Mouse (Mus musculus) forebrain, postnatal 0 days (tissue): Measurements from ENCODE around the gene Syce3. TPM values are rescaled to one million over a fixed set of nuclear protein-coding genes. Genes with fewer than 3 reads are reported as not detected.

ENCODE experiments used
- ATAC-seq: fragments of 200-750 bp; cut with Nextera tagmentation; 2 replicates; pipeline ENCODE4 v1.8.0; 2017; ENCODE audit warnings: mild to moderate bottlenecking, moderate library complexity
- DNase-seq: peaks from one replicate; pipeline ENCODE4 v3.0.0-alpha.2; 2015
- H3K27ac ChIP-seq: fragments of 300-500 bp; sonication (generic); 2 replicates; pipeline ENCODE4 v1.5.1; 2014; ENCODE audit warnings: low read depth, mild to moderate bottlenecking, antibody characterized with exemption, low read length, moderate library complexity, mixed read lengths
- H3K27me3 ChIP-seq: fragments of 300-500 bp; sonication (generic); 2 replicates; pipeline ENCODE4 v1.6.1; 2014; ENCODE audit warnings: mild to moderate bottlenecking, low read length, mixed read lengths; ENCODE audit not compliant: insufficient read depth
- H3K36me3 ChIP-seq: fragments of 300-500 bp; sonication (generic); 2 replicates; pipeline ENCODE4 v1.6.1; 2014; ENCODE audit warnings: mild to moderate bottlenecking, moderate library complexity; ENCODE audit not compliant: insufficient read depth
- H3K4me1 ChIP-seq: fragments of 300-500 bp; sonication (generic); 2 replicates; pipeline ENCODE4 v1.6.1; 2014; ENCODE audit warnings: antibody characterized with exemption; ENCODE audit not compliant: insufficient read depth
- H3K4me2 ChIP-seq: fragments of 300-500 bp; sonication (generic); 2 replicates; pipeline ENCODE4 v1.6.1; 2014; ENCODE audit warnings: low read depth, mild to moderate bottlenecking, moderate library complexity
- H3K4me3 ChIP-seq: fragments of 300-500 bp; sonication (generic); 2 replicates; pipeline ENCODE4 v1.5.1; 2014; ENCODE audit warnings: low read depth, low read length, mixed read lengths
- H3K9ac ChIP-seq: fragments of 300-500 bp; sonication (generic); 2 replicates; pipeline ENCODE4 v1.6.1; 2014; ENCODE audit warnings: mild to moderate bottlenecking
- H3K9me3 ChIP-seq: fragments of 300-500 bp; sonication (generic); 2 replicates; pipeline ENCODE4 v1.6.1; 2016; ENCODE audit warnings: low read length
- CTCF ChIP-seq: sonication (generic); IDR thresholded peaks from 2 replicates; pipeline ENCODE4 v1.5.1; 2016; ENCODE audit warnings: antibody characterized with exemption, control low read depth, low read depth
- WGBS: fragments of 180-500 bp; shearing (Covaris S2); extraction: QIAGEN DNeasy Blood & Tissue Kit; methylation state at CpG from one replicate; pipeline ENCODE4 v1.1.7; 2014; 5-methylcytosine and 5-hydroxymethylcytosine counted together
- polyA plus RNA-seq: library from polyadenylated mRNA; unstranded; fragments of >200 nt; fragmentation: Nextera tagmentation; extraction: Ambion mirVana; gene quantifications from 2 replicates; pipeline ENCODE4 v1.2.1, GENCODE M21; 2015
- total RNA-seq: library from RNA; depleted of rRNA; stranded (reverse); fragments of >200 nt; gene quantifications from 2 replicates; pipeline ENCODE4 v1.2.3, GENCODE M21; 2014

The Syce3 gene
- total and polyA plus RNA-seq, 2 experiments from 2014 or later, result not detected

DNA sequence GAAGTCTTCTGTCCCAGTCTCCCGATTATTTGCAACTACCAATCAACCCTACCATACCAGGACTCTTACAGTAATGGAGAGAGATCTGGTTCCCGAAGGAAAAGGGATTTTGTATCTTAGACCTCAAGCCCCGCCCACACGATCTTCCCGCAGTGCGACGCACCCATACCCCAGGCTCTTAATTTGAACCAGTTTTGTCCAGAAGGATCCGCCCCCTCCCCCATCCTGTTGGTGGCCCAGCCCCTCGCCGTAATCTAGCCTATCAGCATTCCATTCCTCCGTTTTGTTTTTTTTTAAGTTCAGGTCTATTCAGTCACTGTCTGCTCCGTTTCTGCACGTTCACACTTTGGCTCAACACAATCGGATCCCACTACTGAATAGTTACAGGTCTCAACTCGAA is 53.9 kb downstream of the Syce3 start:
- TF ChIP-seq CTCF, result no peak
- ATAC-seq (peak; percentile 77), DNase-seq (peak; percentile 85)
- Histone ChIP-seq H3K9me3 (no peaks in the 10 kb centered on the region), H3K9ac (peak overlapping the region; percentile 78), H3K27ac (peak overlapping the region; percentile 91), H3K27me3 (no peaks in the 10 kb centered on the region), H3K4me3 (peak overlapping the region; percentile 82), H3K36me3 (peaks cover 31% of the 10 kb centered on the region), H3K4me2 (peak overlapping the region; percentile 87), H3K4me1 (peaks cover 16% of the 10 kb centered on the region)
- WGBS, result 0% methylated on average over 15 of the region's 15 CpGs

DNA sequence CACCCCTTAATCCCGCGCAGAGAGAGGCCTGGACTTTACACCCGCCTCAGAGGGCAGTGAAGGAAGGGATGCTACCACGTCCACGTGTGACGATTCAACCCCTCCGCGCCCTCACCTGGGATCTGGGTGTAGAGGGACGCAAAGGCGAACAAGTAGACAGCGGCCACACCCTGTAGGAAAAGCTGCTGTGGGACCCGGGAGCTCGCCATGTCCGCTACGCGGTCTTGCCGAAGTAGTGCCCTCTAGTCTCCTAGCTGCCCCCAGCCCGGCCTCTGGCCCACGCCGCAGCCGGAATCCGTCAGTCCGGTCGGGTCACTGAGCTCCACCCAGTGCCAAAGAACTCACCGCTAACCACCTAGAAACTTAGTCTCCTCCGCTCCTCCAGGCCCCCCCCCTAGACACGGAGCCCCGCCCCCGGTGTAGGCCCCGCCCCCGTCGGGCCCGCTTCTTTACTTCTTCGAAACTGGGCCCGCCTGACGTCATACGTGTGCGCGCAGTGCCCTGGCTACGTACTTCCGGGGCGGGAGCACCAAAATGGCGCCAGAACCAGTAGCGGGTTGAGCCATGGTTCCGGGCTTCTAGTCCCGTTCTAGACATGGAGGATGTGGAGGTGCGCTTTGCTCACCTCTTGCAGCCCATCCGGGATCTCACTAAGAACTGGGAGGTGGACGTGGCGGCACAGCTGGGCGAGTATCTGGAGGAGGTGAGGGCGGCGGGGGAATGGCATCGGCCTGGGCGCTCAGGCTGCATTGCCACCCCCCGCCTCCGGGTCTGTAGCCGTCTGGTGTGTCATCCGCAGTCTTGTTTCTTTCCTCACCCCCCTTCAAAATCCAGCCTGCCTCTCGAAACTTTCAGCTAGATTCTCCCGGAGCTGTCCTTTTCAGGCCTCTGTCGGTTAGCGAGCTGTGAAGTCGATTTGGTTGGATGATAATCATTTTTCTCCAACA is 54.8 kb downstream of the Syce3 start, which contains the start of the genes Lmf2 and Ncaph2:
Lmf2 (minus strand) TSS at position 419 of the 947 bp plus-strand sequence.
Ncaph2 (plus strand) TSS at position 479 of the 947 bp plus-strand sequence.
- Histone ChIP-seq H3K9ac (peak within 1 kb of the TSS; percentile 78), H3K4me1 (peaks cover 16% of the 10 kb centered on the region), H3K36me3 (peaks cover 34% of the 10 kb centered on the region), H3K27me3 (no peaks in the 10 kb centered on the region), H3K9me3 (no peaks in the 10 kb centered on the region), H3K4me3 (peak within 1 kb of the TSS; percentile 82), H3K4me2 (peak within 1 kb of the TSS; percentile 87), H3K27ac (peak within 1 kb of the TSS; percentile 91)
- 0 out of 2 replicates have a peak, but pooled peaks have one; percentile 5 for TF ChIP-seq CTCF
- peak; percentile 98 for DNase-seq
- ATAC-seq, result peak; percentile 96
- WGBS, result 1% methylated on average over 64 of the region's 64 CpGs

DNA sequence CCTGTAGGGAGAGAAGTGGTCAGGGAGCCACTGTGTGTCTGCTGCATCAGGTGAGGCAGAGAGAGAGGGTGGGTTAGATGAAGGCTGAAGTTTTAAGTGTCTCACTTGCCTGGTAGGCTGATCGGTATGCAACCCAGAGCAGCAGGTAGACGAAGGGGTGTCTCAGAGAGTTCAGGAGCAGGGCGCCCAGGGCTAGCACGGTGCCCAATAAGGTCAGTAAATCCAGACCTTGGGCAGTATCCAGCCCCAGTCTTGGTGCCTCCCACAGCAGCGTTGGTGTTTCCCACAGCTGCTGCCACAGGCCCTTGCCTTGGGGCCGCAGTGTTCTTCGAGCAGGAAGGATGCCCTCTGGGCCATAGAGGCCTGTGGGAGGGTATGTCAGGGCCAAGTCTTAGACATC is 55.8 kb downstream of the Syce3 start:
- DNase-seq (no peak), ATAC-seq (no peak)
- peak overlapping the region; percentile 82; the same call in 1 of the 2 replicates for H3K4me3 ChIP-seq
- H3K9ac ChIP-seq, result peak overlapping the region; percentile 78
- H3K27ac ChIP-seq, result no peak overlapping the region
- H3K36me3 ChIP-seq, result peaks cover 34% of the 10 kb centered on the region
- WGBS, result 84% methylated on average over 7 of the region's 7 CpGs
- peak overlapping the region; percentile 87 for H3K4me2 ChIP-seq
- no peaks in the 10 kb centered on the region for H3K27me3 ChIP-seq
- H3K4me1 ChIP-seq, result peaks cover 16% of the 10 kb centered on the region
- no peak for TF ChIP-seq CTCF
- H3K9me3 ChIP-seq, result no peaks in the 10 kb centered on the region

DNA sequence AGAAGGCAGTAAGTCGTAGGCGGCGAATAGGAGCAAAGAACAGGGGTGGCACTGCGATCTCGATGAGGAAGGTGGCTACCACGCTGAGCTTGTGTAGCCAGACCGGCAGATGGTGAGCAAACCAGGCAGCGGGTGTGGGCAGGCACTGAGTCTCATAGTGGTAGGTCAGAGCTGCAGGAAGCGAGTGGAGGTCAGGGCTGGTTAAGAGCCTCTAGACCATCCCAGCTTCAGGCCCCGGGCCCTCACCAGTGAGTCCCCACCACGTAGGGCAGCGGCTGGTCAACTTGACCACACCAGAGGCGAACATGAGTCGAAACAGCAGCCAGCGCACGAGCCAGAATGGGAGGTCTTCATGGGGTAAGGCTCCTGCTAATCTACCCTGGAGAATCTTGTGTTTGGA is 56.5 kb downstream of the Syce3 start:
- Histone ChIP-seq H3K36me3 (peaks cover 32% of the 10 kb centered on the region), H3K9me3 (no peaks in the 10 kb centered on the region), H3K4me1 (peaks cover 16% of the 10 kb centered on the region), H3K27ac (no peak overlapping the region), H3K27me3 (no peaks in the 10 kb centered on the region), H3K4me3 (no peak overlapping the region), H3K4me2 (no peak overlapping the region), H3K9ac (no peak overlapping the region)
- 94% methylated on average over 16 of the region's 16 CpGs for WGBS
- ATAC-seq (no peak), DNase-seq (no peak)
- no peak for TF ChIP-seq CTCF

DNA sequence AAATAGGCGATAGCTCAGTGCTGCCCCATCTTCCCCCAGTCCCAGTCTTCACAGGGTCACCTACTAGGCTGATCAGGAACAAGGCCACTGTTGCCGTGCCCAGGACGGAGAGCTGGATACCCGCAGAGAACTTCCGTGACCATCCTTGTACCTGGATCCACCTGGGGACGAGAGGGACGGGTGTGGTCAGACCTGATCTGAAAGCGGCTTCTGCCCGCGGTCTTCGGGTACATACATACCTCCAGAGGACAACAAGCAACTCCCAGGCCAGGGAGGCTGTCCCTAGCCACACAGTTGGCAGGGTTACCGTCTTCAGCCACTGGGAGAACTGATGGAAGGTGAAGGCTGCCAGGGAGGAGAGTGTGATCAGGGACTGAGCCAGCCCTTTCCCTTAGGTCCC is 57.5 kb downstream of the Syce3 start:
- WGBS, result 97% methylated on average over 12 of the region's 12 CpGs
- Histone ChIP-seq H3K9ac (no peak overlapping the region), H3K4me2 (no peak overlapping the region), H3K36me3 (peaks cover 31% of the 10 kb centered on the region), H3K27me3 (no peaks in the 10 kb centered on the region), H3K27ac (no peak overlapping the region), H3K4me1 (peaks cover 16% of the 10 kb centered on the region), H3K4me3 (no peak overlapping the region), H3K9me3 (no peaks in the 10 kb centered on the region)
- no peak for TF ChIP-seq CTCF
- ATAC-seq (no peak), DNase-seq (no peak)

DNA sequence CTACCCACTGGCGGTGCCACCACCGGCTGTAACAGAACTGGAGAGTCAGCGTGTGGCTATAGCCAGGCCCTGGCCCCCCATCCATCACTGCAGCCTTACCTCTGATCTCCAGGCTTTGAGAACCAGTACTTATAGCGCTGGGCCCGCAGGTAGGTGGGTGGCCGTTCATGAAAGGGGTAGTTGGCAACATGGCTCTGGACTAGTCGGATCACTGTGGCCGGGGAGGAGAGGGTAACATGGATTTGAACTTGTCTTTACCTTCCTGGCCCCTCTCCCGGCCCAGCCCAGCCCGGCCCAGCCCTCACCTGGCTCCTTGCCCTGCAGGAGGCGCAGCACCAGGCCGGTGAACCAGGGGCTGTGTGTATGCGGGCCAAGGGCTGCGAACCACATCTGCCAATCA is 58.2 kb downstream of the Syce3 start:
- ATAC-seq (no peak), DNase-seq (no peak)
- no peaks in the 10 kb centered on the region for H3K27me3 ChIP-seq
- H3K4me2 ChIP-seq, result no peak overlapping the region
- WGBS, result 95% methylated on average over 14 of the region's 14 CpGs
- no peak for TF ChIP-seq CTCF
- no peak overlapping the region for H3K4me3 ChIP-seq
- H3K4me1 ChIP-seq, result peaks cover 13% of the 10 kb centered on the region
- no peak overlapping the region for H3K9ac ChIP-seq
- peaks cover 31% of the 10 kb centered on the region for H3K36me3 ChIP-seq
- no peak overlapping the region for H3K27ac ChIP-seq
- H3K9me3 ChIP-seq, result no peaks in the 10 kb centered on the region

DNA sequence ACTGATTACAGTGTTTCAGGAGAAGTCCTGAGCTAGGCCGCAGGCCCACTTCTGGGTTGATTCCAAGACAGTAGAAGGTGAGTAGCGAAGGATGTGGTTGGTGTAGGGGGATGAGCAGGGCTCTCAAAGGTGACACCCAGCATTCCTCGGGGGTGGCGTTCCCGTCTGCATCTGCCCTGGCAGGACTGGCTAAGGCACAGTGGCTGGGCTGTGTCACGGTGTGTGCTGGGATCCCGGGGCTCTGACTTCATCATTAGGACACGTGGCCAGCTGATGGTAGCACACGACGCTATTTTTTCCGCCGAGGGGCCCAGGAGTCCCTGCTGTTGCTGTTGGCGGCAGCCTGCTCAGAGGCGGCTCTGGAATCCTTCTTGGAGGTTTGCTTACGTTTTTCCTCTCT is 59.0 kb downstream of the Syce3 start:
- no peak for TF ChIP-seq CTCF
- 92% methylated on average over 15 of the region's 15 CpGs for WGBS
- no peak for ATAC-seq
- Histone ChIP-seq H3K4me2 (no peak overlapping the region), H3K36me3 (peaks cover 31% of the 10 kb centered on the region), H3K9me3 (no peaks in the 10 kb centered on the region), H3K4me3 (no peak overlapping the region), H3K27ac (no peak overlapping the region), H3K9ac (no peak overlapping the region), H3K27me3 (no peaks in the 10 kb centered on the region), H3K4me1 (peaks cover 7% of the 10 kb centered on the region; the same call in 1 of the 2 replicates)
- no peak for DNase-seq
